Mouse (Mus musculus) stomach, embryonic 14.5 days (tissue): ENCODE results near the gene Actr1a. TPM values are rescaled to one million over a fixed set of nuclear protein-coding genes. Genes with fewer than 3 reads are reported as not detected.

ENCODE experiments used
- ATAC-seq: fragments of 200-750 bp; cut with Nextera tagmentation; 2 replicates; pipeline ENCODE4 v1.8.0; 2017; ENCODE audit warnings: low read depth, moderate TSS enrichment; ENCODE audit not compliant: insufficient number of reproducible peaks, insufficient read depth, low FRiP score
- H3K27ac ChIP-seq: fragments of 300-500 bp; sonication (generic); 2 replicates; pipeline ENCODE4 v1.5.1; 2014; ENCODE audit warnings: mild to moderate bottlenecking, low read length, moderate library complexity, mixed read lengths
- H3K27me3 ChIP-seq: fragments of 300-500 bp; sonication (generic); 2 replicates; pipeline ENCODE4 v1.6.1; 2014; ENCODE audit warnings: low read length, control low read depth, mixed read lengths; ENCODE audit not compliant: control insufficient read depth, insufficient read depth
- H3K36me3 ChIP-seq: fragments of 300-500 bp; sonication (generic); 2 replicates; pipeline ENCODE4 v1.6.1; 2014; ENCODE audit warnings: mild to moderate bottlenecking, control low read depth, low read length, moderate library complexity, mixed read lengths; ENCODE audit not compliant: control insufficient read depth, insufficient read depth
- H3K4me1 ChIP-seq: fragments of 300-500 bp; sonication (generic); 2 replicates; pipeline ENCODE4 v1.6.1; 2014; ENCODE audit warnings: low read length, control low read depth, mixed read lengths; ENCODE audit not compliant: control insufficient read depth, insufficient read depth
- H3K4me2 ChIP-seq: fragments of 300-500 bp; sonication (generic); replicated peaks from 2 replicates; pipeline ENCODE4 v1.6.1; 2014; ENCODE audit warnings: low read depth, low read length, control low read depth
- H3K4me3 ChIP-seq: fragments of 300-500 bp; sonication (generic); 2 replicates; pipeline ENCODE4 v1.5.1; 2014; ENCODE audit warnings: low read depth, low read length, control low read depth
- H3K9ac ChIP-seq: fragments of 300-500 bp; sonication (generic); replicated peaks from 2 replicates; pipeline ENCODE4 v1.6.1; 2014; ENCODE audit warnings: low read depth, mild to moderate bottlenecking, control low read depth, low read length, moderate library complexity, mixed read lengths
- H3K9me3 ChIP-seq: fragments of 300-500 bp; sonication (generic); 2 replicates; pipeline ENCODE4 v1.6.1; 2016; ENCODE audit warnings: low read depth, low read length, control low read depth; ENCODE audit not compliant: control insufficient read depth
- WGBS: fragments of 180-500 bp; shearing (Covaris S2); extraction: QIAGEN DNeasy Blood & Tissue Kit; methylation state at CpG from one replicate; pipeline ENCODE4 v1.1.7; 2014; 5-methylcytosine and 5-hydroxymethylcytosine counted together
- polyA plus RNA-seq: library from polyadenylated mRNA; unstranded; fragments of >200 nt; fragmentation: Nextera tagmentation; extraction: Ambion mirVana; gene quantifications from 2 replicates; pipeline ENCODE4 v1.2.1, GENCODE M21; 2014

Actr1a gene
- polyA plus RNA-seq: 141 and 142 TPM in 2 replicates

DNA sequence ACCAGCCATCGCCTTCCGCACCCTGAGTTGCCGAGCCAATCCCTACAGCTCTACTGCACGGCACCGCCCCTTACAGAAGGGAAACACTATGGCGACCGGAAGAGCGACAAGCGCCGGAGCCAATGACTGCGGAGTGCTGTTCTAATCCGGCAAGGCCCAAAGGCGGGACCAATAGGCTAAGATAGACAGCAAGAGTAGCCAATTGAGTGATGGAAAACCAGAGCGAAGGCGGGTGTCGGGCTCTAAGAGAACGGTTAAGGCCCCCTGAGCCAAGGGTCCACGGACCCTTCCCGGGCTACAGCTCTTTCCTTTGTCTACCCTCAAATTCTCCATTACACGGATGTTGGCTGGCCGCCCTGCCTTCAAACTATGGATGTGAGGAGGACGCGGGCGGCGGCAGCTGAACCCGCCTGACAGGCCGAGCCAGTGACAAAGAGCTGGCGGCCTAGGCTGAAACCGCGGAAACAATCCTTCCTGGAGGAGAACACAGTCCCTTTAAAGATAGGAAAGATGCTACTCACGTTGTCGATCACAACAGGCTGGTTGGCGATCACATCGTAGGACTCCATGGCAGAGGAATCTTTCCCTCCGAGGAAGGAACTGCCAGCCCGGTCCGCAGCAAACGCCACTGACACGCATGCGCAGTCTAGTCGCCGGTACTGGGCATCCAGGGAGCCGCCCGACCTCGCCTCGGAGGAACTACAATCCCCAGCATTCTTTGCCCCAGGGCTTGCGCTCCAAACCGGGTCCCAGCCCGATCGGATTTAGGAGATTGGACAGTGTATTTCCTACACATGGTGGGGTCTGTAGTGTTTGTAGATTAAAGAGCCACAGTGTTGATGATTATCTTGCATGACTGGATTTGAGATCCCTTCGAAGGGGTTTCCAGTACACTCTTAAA, at the start of gene Actr1a:
Gene Actr1a, minus strand, starts transcription at position 640 of the 901 bp plus-strand sequence.
- Histone ChIP-seq H3K27ac (peak within 1 kb of the TSS; percentile 73), H3K9me3 (no peaks in the 10 kb centered on the region), H3K36me3 (peaks cover 6% of the 10 kb centered on the region), H3K4me1 (peaks cover 31% of the 10 kb centered on the region), H3K9ac (peak within 1 kb of the TSS; percentile 63), H3K4me3 (peak within 1 kb of the TSS; percentile 90), H3K27me3 (no peaks in the 10 kb centered on the region), H3K4me2 (peak within 1 kb of the TSS; percentile 93)
- ATAC-seq: peak; percentile 96
- WGBS: under 1% methylated on average over 51 of the region's 51 CpGs

GRCm38 (mm10) chr19:46444209-46444608, 48.7 kb upstream of the Actr1a start:
- no peak overlapping the region for H3K4me2 ChIP-seq
- ATAC-seq: peak; percentile 77; the same call in 1 of the 2 replicates
- H3K4me1 ChIP-seq: peaks cover 23% of the 10 kb centered on the region
- no peak overlapping the region for H3K27ac ChIP-seq
- H3K36me3 ChIP-seq: no peaks in the 10 kb centered on the region
- no peak overlapping the region for H3K4me3 ChIP-seq
- H3K9me3 ChIP-seq: no peaks in the 10 kb centered on the region
- no peaks in the 10 kb centered on the region for H3K27me3 ChIP-seq
- WGBS: 8% methylated on average over 6 of the region's 6 CpGs
- no peak overlapping the region for H3K9ac ChIP-seq

DNA sequence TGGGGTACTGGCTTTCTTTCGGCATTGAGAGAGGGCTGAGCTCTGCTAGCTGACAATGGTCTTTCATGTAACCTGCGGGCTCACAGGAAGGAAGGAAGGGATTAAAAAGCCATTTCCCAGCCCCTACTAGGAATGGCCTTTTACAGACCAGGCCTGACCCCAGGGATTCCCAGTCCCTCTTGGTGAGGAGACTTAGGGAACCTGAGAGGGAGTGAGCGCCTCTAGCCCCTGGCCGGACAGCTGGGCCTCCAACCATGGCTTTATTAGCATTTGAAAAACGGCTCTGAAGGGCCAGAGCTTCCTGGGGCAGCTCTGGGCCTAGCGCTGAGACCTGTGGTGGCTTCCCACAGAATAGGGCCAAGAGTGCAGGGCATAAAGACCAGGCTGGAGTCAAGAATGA, 48.0 kb upstream of the Actr1a start:
- H3K9me3 ChIP-seq: no peaks in the 10 kb centered on the region
- H3K36me3 ChIP-seq: no peaks in the 10 kb centered on the region
- no peak overlapping the region for H3K4me3 ChIP-seq
- H3K27ac ChIP-seq: no peak overlapping the region
- no peak overlapping the region for H3K4me2 ChIP-seq
- no peak for ATAC-seq
- no peak overlapping the region for H3K9ac ChIP-seq
- H3K27me3 ChIP-seq: no peaks in the 10 kb centered on the region
- 37% methylated on average over 6 of the region's 6 CpGs for WGBS
- H3K4me1 ChIP-seq: peaks cover 22% of the 10 kb centered on the region

DNA sequence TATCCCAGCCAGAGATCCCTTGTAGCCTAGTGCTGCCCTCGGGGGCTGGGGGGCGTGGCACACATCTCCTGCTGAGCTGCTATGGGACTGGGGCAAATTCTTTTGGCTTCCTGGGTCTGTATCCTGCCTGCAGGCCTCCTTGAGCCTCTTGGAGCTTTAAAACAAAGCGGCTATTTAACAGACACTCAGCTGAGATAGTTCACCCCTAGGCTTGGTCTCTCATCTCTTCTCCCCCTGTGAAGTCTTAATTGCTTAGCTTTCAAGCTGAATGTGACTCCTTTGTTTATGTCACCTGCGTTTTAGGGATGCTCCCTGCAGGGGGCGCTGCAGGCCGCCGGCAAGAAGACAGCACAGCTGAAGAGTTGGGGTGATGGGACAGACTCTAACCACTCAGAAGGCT, 39.9 kb upstream of the Actr1a start:
- no peak overlapping the region for H3K9ac ChIP-seq
- H3K36me3 ChIP-seq: no peaks in the 10 kb centered on the region
- no peak overlapping the region for H3K4me2 ChIP-seq
- no peaks in the 10 kb centered on the region for H3K27me3 ChIP-seq
- H3K4me3 ChIP-seq: no peak overlapping the region
- peaks cover 20% of the 10 kb centered on the region; the same call in 1 of the 2 replicates for H3K4me1 ChIP-seq
- no peak overlapping the region for H3K27ac ChIP-seq
- no peaks in the 10 kb centered on the region for H3K9me3 ChIP-seq
- 16% methylated on average over 7 of the region's 7 CpGs for WGBS
- ATAC-seq: no peak

DNA sequence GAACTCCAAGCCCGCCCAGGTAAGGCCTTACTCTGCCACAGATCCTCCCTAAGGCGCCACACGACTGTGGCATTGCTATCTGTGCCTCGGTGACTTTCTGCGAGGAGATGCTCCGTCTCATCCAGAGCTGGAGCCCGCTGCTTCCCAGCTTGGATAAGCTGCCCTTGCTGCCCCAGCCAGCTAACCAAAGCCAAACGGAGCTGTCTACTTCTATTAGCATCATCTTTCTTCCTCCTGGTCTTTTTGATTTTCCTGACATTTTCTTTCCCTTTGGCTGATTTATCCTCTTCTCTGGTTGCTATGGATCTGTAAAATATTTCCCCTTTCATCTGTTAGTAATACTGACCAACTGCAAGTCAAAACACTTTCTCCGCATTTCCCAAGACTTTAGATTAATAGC, 39.0 kb upstream of the Actr1a start:
- H3K4me1 ChIP-seq: peaks cover 20% of the 10 kb centered on the region; the same call in 1 of the 2 replicates
- H3K4me2 ChIP-seq: no peak overlapping the region
- no peak overlapping the region for H3K4me3 ChIP-seq
- WGBS: 62% methylated on average over 9 of the region's 9 CpGs
- no peaks in the 10 kb centered on the region for H3K9me3 ChIP-seq
- no peaks in the 10 kb centered on the region for H3K27me3 ChIP-seq
- no peak overlapping the region for H3K27ac ChIP-seq
- no peak for ATAC-seq
- no peak overlapping the region for H3K9ac ChIP-seq
- no peaks in the 10 kb centered on the region for H3K36me3 ChIP-seq

- no peak overlapping the region for H3K9ac ChIP-seq
- no peak overlapping the region for H3K4me2 ChIP-seq
- H3K27me3 ChIP-seq: no peaks in the 10 kb centered on the region
- no peak overlapping the region for H3K4me3 ChIP-seq
- H3K9me3 ChIP-seq: no peaks in the 10 kb centered on the region
- H3K36me3 ChIP-seq: no peaks in the 10 kb centered on the region
- 56% methylated on average over 9 of the region's 9 CpGs for WGBS
- ATAC-seq: no peak
- no peak overlapping the region for H3K27ac ChIP-seq
- H3K4me1 ChIP-seq: peaks cover 20% of the 10 kb centered on the region; the same call in 1 of the 2 replicates
These were observed 38.6 kb upstream of the Actr1a start for GRCm38 (mm10) chr19:46434148-46434547.

DNA sequence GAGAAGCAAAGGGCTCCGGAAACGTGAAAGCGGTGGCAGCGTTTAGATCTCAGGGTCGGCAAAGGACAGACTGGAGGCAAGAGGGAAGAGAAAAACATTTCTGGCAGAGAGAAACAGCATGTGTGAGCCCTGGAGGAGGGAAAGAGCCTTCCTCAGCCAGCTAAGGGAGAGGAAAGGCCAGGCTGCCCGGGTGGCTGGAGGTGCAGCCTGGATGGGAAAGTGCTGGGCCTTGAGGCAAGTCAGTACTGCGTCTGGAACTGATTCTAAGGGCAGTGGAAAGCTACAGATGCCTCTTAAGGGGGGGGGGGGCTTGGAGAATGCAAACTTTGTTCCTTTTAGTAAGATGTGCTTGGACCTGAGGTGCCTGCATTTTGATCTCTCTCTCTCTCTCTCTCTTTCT, 38.2 kb upstream of the Actr1a start:
- Histone ChIP-seq H3K9me3 (no peaks in the 10 kb centered on the region), H3K27ac (no peak overlapping the region), H3K4me3 (no peak overlapping the region), H3K36me3 (no peaks in the 10 kb centered on the region), H3K9ac (no peak overlapping the region), H3K4me1 (peaks cover 20% of the 10 kb centered on the region; the same call in 1 of the 2 replicates), H3K4me2 (no peak overlapping the region), H3K27me3 (no peaks in the 10 kb centered on the region)
- ATAC-seq: no peak
- 62% methylated on average over 7 of the region's 7 CpGs for WGBS

DNA sequence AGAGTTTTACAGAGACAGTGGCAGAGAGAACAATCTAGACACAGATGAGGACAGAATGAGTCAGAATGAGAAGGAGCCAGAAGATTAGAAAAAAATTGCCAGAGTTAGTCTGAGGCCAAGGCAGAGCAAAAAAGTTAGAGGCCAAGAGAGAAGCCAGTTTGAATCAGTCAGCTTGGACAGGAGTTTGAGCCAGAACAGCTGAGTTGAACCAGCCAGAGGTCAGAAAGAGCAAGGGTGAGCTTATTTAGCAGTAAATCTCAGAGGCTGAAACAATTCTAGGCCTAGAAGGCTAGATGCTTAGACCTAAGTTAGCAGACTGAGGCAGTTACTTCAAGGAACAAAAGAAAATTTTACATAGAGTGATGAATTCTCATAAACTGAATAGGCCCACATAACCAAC, 33.7 kb upstream of the Actr1a start:
- Histone ChIP-seq H3K9ac (no peak overlapping the region), H3K27me3 (no peaks in the 10 kb centered on the region), H3K9me3 (no peaks in the 10 kb centered on the region), H3K4me1 (peaks cover 10% of the 10 kb centered on the region; the same call in 1 of the 2 replicates), H3K4me3 (no peak overlapping the region), H3K27ac (no peak overlapping the region), H3K4me2 (no peak overlapping the region), H3K36me3 (peaks cover 5% of the 10 kb centered on the region; the same call in 1 of the 2 replicates)
- no peak for ATAC-seq
